Mouse (Mus musculus) adrenal gland, adult 18-20 months (tissue): ENCODE data around the gene Gm21317. TPM values are rescaled to one million over a fixed set of nuclear protein-coding genes. Genes with fewer than 3 reads are reported as not detected.
"Not testable (repeated sequence)": the region's sequence is repeated elsewhere in the genome, so short reads cannot be mapped to it uniquely, and the experiment has no call there.

Source experiments
- DNase-seq, 2 experiments: peaks; one replicate each; pipeline ENCODE4 v3.0.0; 2021 to 2022; ENCODE audit warnings: low spot score in 2 of 2
- long read RNA-seq, 2 experiments: library from polyadenylated mRNA; stranded (forward); transcript quantifications; one replicate each; pipeline ENCODE4 v2.0.0; 2021
- total RNA-seq, 2 experiments: library from RNA; stranded (reverse); gene quantifications; 1 replicate in 1 of 2; 2 replicates in 1 of 2; pipeline ENCODE4 v1.2.3; 2021

Gene Gm21317
- total RNA-seq, result not detected
- long read RNA-seq, experiment 1, result 0 reads
- long read RNA-seq, experiment 2, result 0 reads

- DNase-seq, result not testable (repeated sequence)
Measured at GRCm38 (mm10) chrY:82224927-82225326, at the start of gene Gm21317. TSS of gene Gm21317 (plus strand) at chrY:82225227.
